Mouse (Mus musculus): ENCODE measurements around the gene Fbxo34. TPM values are rescaled to one million over a fixed set of nuclear protein-coding genes. Genes with fewer than 3 reads are reported as not detected.

The Fbxo34 gene
- polyA plus RNA-seq, 1 experiment: 51.5 TPM

DNA sequence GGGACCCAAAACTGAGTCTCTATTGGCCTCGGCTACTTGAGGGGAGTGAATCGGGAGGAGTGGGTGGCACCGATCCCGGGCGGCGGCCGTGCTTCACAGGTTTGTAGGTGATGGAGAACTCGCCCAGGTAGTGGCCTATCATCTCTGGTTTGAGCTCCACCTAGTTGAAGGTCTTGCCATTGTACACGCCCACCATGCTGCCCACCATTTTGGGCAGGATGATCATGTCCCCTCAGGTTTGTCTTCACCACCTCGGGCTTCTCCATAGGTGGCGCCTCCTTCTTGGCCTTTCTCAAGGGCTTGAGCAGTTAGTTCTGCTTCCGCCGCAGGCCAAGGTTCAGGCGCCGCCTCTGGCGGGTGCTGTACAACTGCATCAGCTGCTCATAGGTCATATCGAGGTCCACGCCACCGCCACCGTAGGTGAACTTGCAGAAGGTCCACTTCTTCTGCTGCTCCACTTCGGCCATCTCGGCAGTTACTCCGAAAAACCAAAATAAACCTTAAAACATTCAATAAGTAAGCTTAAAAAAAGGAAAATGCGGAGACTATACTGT, 30.4 kb upstream of the Fbxo34 start:
- TF ChIP-seq POLR2A (IDR thresholded peaks at IDR 0.05; ENCODE audit: control insufficient read depth, low read depth, low read length) (no peak), CTCF (IDR thresholded peaks at IDR 0.05; ENCODE audit: control insufficient read depth, insufficient read depth, insufficient replicate concordance, low read depth, low read length) (no peak)
- no peaks in the 10 kb centered on the region for H3K36me3 ChIP-seq (ENCODE audit: control insufficient read depth, insufficient read depth, low read length)
- no peaks in the 10 kb centered on the region for H3K27me3 ChIP-seq (ENCODE audit: control insufficient read depth, insufficient read depth, low read length)
- H3K4me3 ChIP-seq (ENCODE audit: control insufficient read depth, low read depth, low read length): peak overlapping the region; percentile 95
- peak overlapping the region; percentile 76; the same call in 1 of the 2 replicates for H3K27ac ChIP-seq (ENCODE audit: control insufficient read depth, insufficient read depth, low read depth, low read length)
- H3K4me1 ChIP-seq (ENCODE audit: control insufficient read depth, insufficient read depth, low read length): peaks cover 18% of the 10 kb centered on the region

DNA sequence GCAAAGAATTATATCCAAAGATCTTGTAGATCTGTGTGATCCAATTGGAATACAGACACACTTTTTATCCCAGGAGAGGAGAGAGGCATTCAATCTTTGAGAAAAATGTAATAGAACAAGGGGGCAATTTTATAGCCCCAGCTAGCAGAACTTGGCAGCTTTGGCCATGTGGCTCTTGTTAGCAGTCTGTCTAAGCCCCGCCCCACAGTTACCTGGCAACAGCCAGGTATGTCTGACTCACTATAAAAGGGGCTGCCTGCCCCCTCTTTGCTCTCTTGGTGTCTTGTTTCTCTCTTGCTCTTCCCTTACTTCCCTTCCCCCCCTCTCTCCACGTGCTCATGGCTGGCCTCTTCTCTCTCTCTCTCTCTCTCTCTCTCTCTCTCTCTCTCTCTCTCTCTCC, 28.6 kb upstream of the Fbxo34 start:
- no peak overlapping the region for H3K27ac ChIP-seq (ENCODE audit: control insufficient read depth, insufficient read depth, low read depth, low read length)
- no peaks in the 10 kb centered on the region for H3K36me3 ChIP-seq (ENCODE audit: control insufficient read depth, insufficient read depth, low read length)
- H3K4me3 ChIP-seq (ENCODE audit: control insufficient read depth, low read depth, low read length): no peak overlapping the region
- TF ChIP-seq CTCF (IDR thresholded peaks at IDR 0.05; ENCODE audit: control insufficient read depth, insufficient read depth, insufficient replicate concordance, low read depth, low read length) (no peak), POLR2A (IDR thresholded peaks at IDR 0.05; ENCODE audit: control insufficient read depth, low read depth, low read length) (no peak)
- H3K27me3 ChIP-seq (ENCODE audit: control insufficient read depth, insufficient read depth, low read length): no peaks in the 10 kb centered on the region
- peaks cover 18% of the 10 kb centered on the region for H3K4me1 ChIP-seq (ENCODE audit: control insufficient read depth, insufficient read depth, low read length)

DNA sequence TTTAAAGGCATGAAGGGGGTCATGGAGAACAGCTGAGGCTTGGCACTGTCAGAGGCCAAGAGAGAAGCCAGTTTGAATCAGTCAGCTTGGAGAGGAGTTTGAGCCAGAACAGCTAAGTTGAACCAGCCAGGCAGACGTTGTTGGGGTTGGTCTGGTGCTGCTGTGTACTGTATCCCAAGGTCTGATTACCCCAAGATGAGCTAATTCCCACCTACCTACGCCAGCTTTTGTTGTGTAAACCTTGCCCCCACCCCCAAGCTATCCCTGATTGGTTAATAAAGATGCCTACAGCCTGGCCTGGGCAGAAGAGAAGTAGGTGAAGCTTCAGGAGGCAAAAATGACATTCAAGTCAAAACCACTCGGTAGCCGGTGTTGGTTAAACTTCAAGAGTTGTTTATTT, 27.8 kb upstream of the Fbxo34 start:
- Histone ChIP-seq H3K4me1 (ENCODE audit: control insufficient read depth, insufficient read depth, low read length) (peaks cover 16% of the 10 kb centered on the region), H3K4me3 (ENCODE audit: control insufficient read depth, low read depth, low read length) (no peak overlapping the region), H3K27me3 (ENCODE audit: control insufficient read depth, insufficient read depth, low read length) (no peaks in the 10 kb centered on the region), H3K27ac (ENCODE audit: control insufficient read depth, insufficient read depth, low read depth, low read length) (no peak overlapping the region), H3K36me3 (ENCODE audit: control insufficient read depth, insufficient read depth, low read length) (no peaks in the 10 kb centered on the region)
- TF ChIP-seq POLR2A (IDR thresholded peaks at IDR 0.05; ENCODE audit: control insufficient read depth, low read depth, low read length): no peak
- TF ChIP-seq CTCF (IDR thresholded peaks at IDR 0.05; ENCODE audit: control insufficient read depth, insufficient read depth, insufficient replicate concordance, low read depth, low read length): no peak

DNA sequence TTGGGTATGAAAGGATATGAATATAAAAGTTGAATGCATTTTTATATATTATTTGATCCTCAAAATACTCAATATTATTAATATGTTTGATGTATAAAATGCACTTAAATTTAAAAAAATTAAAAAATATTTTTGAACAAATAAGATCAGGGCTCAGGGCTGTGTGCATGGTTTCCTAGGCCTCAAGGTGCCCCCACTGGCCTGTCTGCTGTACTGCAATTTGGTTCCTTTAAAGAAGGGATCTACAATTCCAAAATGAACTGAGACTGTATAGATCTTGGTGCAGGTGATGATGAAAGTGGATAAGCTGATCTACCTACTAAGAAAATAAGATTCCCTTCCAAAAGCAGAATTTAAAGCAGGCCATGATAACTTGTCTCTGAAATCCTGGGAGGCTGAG, 17.2 kb upstream of the Fbxo34 start:
- no peak overlapping the region for H3K27ac ChIP-seq (ENCODE audit: control insufficient read depth, insufficient read depth, low read depth, low read length)
- H3K4me3 ChIP-seq (ENCODE audit: control insufficient read depth, low read depth, low read length): no peak overlapping the region
- TF ChIP-seq CTCF (IDR thresholded peaks at IDR 0.05; ENCODE audit: control insufficient read depth, insufficient read depth, insufficient replicate concordance, low read depth, low read length): no peak
- no peak for TF ChIP-seq POLR2A (IDR thresholded peaks at IDR 0.05; ENCODE audit: control insufficient read depth, low read depth, low read length)

DNA sequence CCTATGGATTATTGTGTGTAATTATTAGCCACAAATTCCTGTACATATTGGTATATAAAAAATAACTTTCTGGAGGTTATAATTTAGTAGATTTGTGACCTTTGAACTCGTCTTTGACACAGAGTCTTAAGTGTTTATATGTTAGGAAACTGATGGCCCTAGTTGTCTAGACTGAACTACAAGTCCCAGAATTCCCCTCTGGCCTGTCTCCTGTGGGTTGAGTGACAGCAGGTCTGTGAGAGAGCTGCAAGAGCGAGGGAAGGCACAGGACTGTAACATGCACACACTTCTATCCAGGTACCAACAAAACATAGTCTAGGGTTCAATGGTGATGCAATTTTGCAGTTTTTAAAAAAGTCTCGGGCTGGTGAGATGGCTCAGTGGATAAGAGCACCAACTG, 11.3 kb upstream of the Fbxo34 start:
- H3K27me3 ChIP-seq (ENCODE audit: control insufficient read depth, insufficient read depth, low read length): no peaks in the 10 kb centered on the region
- no peaks in the 10 kb centered on the region for H3K36me3 ChIP-seq (ENCODE audit: control insufficient read depth, insufficient read depth, low read length)
- no peak overlapping the region for H3K27ac ChIP-seq (ENCODE audit: control insufficient read depth, insufficient read depth, low read depth, low read length)
- TF ChIP-seq POLR2A (IDR thresholded peaks at IDR 0.05; ENCODE audit: control insufficient read depth, low read depth, low read length) (no peak), CTCF (IDR thresholded peaks at IDR 0.05; ENCODE audit: control insufficient read depth, insufficient read depth, insufficient replicate concordance, low read depth, low read length) (no peak)
- no peaks in the 10 kb centered on the region for H3K4me1 ChIP-seq (ENCODE audit: control insufficient read depth, insufficient read depth, low read length)
- no peak overlapping the region for H3K4me3 ChIP-seq (ENCODE audit: control insufficient read depth, low read depth, low read length)

More for the DNA sequence above, 17.2 kb upstream of the Fbxo34 start:
- Histone ChIP-seq H3K27me3 (ENCODE audit: control insufficient read depth, insufficient read depth, low read length) (no peaks in the 10 kb centered on the region), H3K36me3 (ENCODE audit: control insufficient read depth, insufficient read depth, low read length) (no peaks in the 10 kb centered on the region), H3K4me1 (ENCODE audit: control insufficient read depth, insufficient read depth, low read length) (no peaks in the 10 kb centered on the region; the same call in none of the 2 replicates)

DNA sequence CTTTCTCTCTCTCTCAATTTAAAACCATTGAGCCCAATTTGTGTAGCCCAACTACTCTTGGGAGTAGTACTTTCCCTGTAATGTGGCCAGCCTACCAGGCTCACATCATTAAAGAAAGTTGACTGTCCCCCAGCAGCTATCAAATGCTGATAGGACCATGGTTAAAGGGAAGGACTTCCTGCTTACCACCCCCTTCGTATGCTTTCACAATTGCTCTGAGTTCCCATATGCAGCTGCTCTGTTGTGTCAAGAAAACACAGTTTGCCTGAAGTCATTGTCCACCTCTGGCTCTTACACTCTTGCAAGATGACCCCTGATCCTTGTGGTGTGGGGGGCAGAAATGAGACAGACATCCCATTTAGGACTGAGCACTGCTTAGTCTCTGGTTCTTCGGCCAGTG, 5.3 kb upstream of the Fbxo34 start:
- no peak for TF ChIP-seq CTCF (IDR thresholded peaks at IDR 0.05; ENCODE audit: control insufficient read depth, insufficient read depth, insufficient replicate concordance, low read depth, low read length)
- TF ChIP-seq POLR2A (IDR thresholded peaks at IDR 0.05; ENCODE audit: control insufficient read depth, low read depth, low read length): no peak
- Histone ChIP-seq H3K36me3 (ENCODE audit: control insufficient read depth, insufficient read depth, low read length) (no peaks in the 10 kb centered on the region), H3K27ac (ENCODE audit: control insufficient read depth, insufficient read depth, low read depth, low read length) (no peak overlapping the region), H3K27me3 (ENCODE audit: control insufficient read depth, insufficient read depth, low read length) (no peaks in the 10 kb centered on the region), H3K4me1 (ENCODE audit: control insufficient read depth, insufficient read depth, low read length) (no peaks in the 10 kb centered on the region), H3K4me3 (ENCODE audit: control insufficient read depth, low read depth, low read length) (no peak overlapping the region)

DNA sequence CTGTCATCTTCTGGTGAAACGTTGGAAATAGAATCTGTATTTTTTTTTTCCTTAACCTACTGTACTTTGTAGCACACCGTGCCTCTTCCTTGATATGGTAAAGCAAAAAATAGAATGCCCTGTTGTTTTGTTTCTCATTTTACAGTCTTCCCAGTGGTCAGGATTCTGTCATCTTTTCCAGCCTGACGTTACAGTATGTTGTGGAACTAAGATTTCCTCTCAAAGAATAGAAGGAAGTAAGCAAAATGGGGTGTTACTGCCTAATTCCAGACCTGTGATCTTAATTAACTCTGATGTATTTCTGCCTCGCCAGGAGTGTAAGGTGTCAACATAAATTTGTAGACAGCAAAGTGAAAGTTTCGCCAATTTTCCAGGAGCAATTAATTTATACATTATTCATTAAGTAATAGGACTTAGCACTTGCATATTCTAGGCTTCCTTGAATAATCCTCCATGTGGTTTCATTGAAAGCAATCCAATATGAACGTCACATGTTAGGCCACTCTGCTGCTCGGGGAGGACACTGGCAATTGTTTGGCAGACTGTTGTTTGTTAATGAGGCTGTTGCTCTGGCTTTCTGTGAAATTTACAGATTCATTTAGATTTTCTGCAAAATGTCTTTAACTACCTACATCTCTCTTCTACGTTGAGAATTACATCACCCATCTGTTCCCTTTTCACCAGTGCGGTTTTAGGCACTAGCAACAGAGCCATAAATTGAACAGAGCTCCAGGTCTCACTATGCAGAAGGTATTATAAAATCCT, 4.7 kb upstream of the Fbxo34 start:
- no peaks in the 10 kb centered on the region for H3K36me3 ChIP-seq (ENCODE audit: control insufficient read depth, insufficient read depth, low read length)
- TF ChIP-seq POLR2A (IDR thresholded peaks at IDR 0.05; ENCODE audit: control insufficient read depth, low read depth, low read length) (no peak), CTCF (IDR thresholded peaks at IDR 0.05; ENCODE audit: control insufficient read depth, insufficient read depth, insufficient replicate concordance, low read depth, low read length) (no peak)
- H3K27me3 ChIP-seq (ENCODE audit: control insufficient read depth, insufficient read depth, low read length): no peaks in the 10 kb centered on the region
- H3K4me3 ChIP-seq (ENCODE audit: control insufficient read depth, low read depth, low read length): no peak overlapping the region
- no peak overlapping the region for H3K27ac ChIP-seq (ENCODE audit: control insufficient read depth, insufficient read depth, low read depth, low read length)
- H3K4me1 ChIP-seq (ENCODE audit: control insufficient read depth, insufficient read depth, low read length): no peaks in the 10 kb centered on the region
